Mouse (Mus musculus) kidney, embryonic 15.5 days (tissue): ENCODE results near the gene Slc22a18. TPM values are rescaled to one million over a fixed set of nuclear protein-coding genes. Genes with fewer than 3 reads are reported as not detected.

Source experiments
- ATAC-seq: fragments of 200-750 bp; cut with Nextera tagmentation; replicated peaks from 2 replicates; pipeline ENCODE4 v1.8.0; 2017; ENCODE audit warnings: moderate TSS enrichment; ENCODE audit not compliant: low FRiP score
- H3K27ac ChIP-seq: fragments of 300-500 bp; sonication (generic); 2 replicates; pipeline ENCODE4 v1.5.1; 2015; ENCODE audit warnings: mild to moderate bottlenecking, inconsistent platforms
- H3K27me3 ChIP-seq: fragments of 300-500 bp; sonication (generic); 2 replicates; pipeline ENCODE4 v1.6.1; 2015; ENCODE audit warnings: inconsistent platforms
- H3K36me3 ChIP-seq: fragments of 300-500 bp; sonication (generic); 2 replicates; pipeline ENCODE4 v1.6.1; 2015; ENCODE audit warnings: inconsistent platforms
- H3K4me1 ChIP-seq: fragments of 300-500 bp; sonication (generic); 2 replicates; pipeline ENCODE4 v1.6.1; 2015; ENCODE audit warnings: inconsistent platforms
- H3K4me2 ChIP-seq: fragments of 300-500 bp; sonication (generic); 2 replicates; pipeline ENCODE4 v1.6.1; 2015; ENCODE audit warnings: moderate library complexity, mild to moderate bottlenecking, inconsistent platforms
- H3K4me3 ChIP-seq: fragments of 300-500 bp; sonication (generic); replicated peaks from 2 replicates; pipeline ENCODE4 v1.5.1; 2015; ENCODE audit warnings: mild to moderate bottlenecking, inconsistent platforms
- H3K9ac ChIP-seq: fragments of 300-500 bp; sonication (generic); 2 replicates; pipeline ENCODE4 v1.6.1; 2015; ENCODE audit warnings: mild to moderate bottlenecking, inconsistent platforms
- H3K9me3 ChIP-seq: fragments of 300-500 bp; sonication (generic); replicated peaks from 2 replicates; pipeline ENCODE4 v1.6.1; 2016; ENCODE audit warnings: inconsistent platforms
- WGBS: fragments of 180-500 bp; shearing (Covaris S2); methylation state at CpG from one replicate; pipeline ENCODE4 v1.1.7; 2015; ENCODE audit warnings: mixed read lengths; 5-methylcytosine and 5-hydroxymethylcytosine counted together
- polyA plus RNA-seq: library from polyadenylated mRNA; unstranded; fragments of >200 nt; fragmentation: Nextera tagmentation; extraction: Ambion mirVana; gene quantifications from 2 replicates; pipeline ENCODE4 v1.2.1, GENCODE M21; 2015

The Slc22a18 gene
- polyA plus RNA-seq, 1 experiment from 2014 or later = 4.5 TPM

DNA sequence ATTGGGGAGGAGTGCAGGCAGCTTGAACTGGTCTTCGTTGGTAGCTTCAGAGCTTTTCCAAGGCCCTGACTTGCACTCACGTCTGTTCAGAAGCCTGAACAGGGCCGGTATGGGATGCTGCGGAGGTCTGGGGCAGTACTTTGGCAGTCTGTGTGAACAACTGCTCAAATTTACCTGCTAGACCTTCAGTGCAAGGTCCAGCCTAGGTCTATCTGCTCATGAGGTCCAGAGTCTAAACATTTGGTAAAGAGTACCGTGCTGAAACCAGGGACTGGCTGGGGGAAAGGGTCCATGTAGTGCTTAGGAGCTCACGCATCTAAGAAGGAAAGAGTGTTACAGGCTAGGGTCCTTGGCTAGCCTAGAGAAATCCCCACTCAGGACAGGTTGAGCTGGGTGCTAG, 16.2 kb downstream of the Slc22a18 start:
- H3K27ac ChIP-seq = no peak overlapping the region
- H3K9me3 ChIP-seq = no peaks in the 10 kb centered on the region
- ATAC-seq = no peak
- H3K36me3 ChIP-seq = no peaks in the 10 kb centered on the region
- H3K27me3 ChIP-seq = peaks cover 17% of the 10 kb centered on the region
- H3K4me1 ChIP-seq = no peaks in the 10 kb centered on the region
- H3K9ac ChIP-seq = no peak overlapping the region
- 85% methylated on average over 6 of the region's 6 CpGs for WGBS
- no peak overlapping the region for H3K4me3 ChIP-seq
- H3K4me2 ChIP-seq = no peak overlapping the region

DNA sequence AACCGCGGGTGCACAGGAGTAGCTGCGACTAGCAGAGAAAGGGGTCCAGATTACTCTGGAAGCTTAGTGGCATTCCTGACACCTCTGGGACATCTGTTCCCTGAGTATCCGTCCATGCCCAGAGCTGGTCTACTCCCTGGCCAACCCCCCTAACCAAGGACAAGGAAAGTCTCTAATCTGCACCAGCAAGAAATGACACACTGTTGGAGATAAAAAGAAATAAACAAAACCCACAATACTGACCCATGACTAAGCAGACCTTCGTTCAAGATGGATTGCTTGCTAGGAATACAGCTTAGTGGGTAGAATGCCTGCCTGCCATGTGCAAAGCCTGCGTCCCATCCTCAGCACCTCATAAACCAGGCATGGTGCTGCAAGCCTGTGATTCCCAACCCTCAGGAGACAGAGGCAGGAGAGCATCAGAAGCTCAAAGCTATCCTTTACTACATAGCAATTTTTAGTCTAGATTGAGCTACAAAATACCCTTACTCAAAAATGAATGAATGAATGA, 20.1 kb downstream of the Slc22a18 start:
- Histone ChIP-seq H3K36me3 (no peaks in the 10 kb centered on the region), H3K27ac (no peak overlapping the region), H3K4me3 (no peak overlapping the region), H3K27me3 (peaks cover 21% of the 10 kb centered on the region), H3K9ac (no peak overlapping the region), H3K4me1 (no peaks in the 10 kb centered on the region), H3K9me3 (no peaks in the 10 kb centered on the region), H3K4me2 (no peak overlapping the region)
- 72% methylated on average over 6 of the region's 6 CpGs for WGBS
- no peak for ATAC-seq

DNA sequence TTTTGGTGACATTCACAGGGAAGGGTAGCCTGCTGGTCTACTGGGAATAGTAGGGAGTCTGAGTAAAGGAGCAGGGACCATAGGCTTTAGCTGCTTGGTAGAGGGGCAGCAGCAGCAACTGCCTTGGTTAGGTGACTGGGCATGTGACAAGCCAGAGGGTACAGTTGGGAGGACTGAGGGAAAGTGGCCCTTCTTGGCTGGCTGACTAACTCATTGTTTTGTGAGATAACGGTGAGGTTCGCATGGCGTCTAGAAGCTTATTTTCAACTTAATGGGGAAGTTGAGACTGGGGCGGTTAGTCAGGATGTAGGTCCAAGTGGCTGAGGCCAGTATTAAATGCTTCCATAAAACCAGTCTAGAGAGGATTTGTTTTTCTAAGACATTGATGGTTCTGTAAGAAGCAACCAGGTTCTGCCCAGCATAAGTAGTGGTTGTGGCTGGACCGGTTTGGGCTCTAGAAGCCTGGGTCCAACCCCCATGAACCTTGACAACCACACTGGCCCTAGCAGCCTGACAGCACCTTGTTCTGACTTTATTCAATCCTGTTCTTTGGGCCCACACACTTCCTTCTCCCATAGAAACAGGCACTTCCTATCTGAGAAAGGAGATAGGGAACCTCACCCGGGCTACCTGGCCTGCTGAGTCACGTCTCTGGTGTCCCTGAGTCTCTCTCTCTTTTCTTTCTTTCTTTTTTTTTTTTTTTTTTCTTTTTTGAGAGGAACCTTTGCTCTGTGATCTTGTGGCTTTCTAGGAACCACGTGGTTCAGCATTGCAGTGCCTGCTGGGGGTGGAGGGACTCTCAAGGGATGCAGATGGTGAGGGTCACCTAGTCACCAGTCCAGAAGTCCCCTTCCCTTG, 21.8 kb downstream of the Slc22a18 start:
- Histone ChIP-seq H3K9ac (no peak overlapping the region), H3K9me3 (no peaks in the 10 kb centered on the region), H3K27ac (no peak overlapping the region), H3K4me2 (no peak overlapping the region), H3K4me3 (no peak overlapping the region), H3K4me1 (no peaks in the 10 kb centered on the region), H3K27me3 (peaks cover 29% of the 10 kb centered on the region), H3K36me3 (no peaks in the 10 kb centered on the region)
- WGBS = 74% methylated on average over 8 of the region's 8 CpGs
- no peak for ATAC-seq

DNA sequence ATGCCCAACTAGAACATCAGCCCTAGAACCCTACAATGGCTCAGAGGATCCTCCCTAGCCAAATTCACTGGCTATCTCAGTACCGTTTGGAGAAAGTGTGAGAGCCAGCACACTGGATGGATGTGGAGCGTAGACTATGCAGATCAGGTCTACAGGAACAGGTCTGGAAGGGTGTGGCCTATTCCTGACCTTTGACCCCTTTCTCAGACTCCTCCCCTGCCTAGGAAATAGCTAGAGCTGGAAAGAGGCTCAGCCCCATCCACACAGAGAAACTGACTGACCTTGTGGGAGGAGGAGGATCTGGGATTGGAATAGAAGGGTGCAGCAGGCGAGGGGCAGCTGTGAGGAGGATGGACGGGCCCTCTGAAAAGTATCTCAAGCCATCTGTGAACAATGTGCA, 25.0 kb downstream of the Slc22a18 start:
- no peak overlapping the region for H3K27ac ChIP-seq
- no peak for ATAC-seq
- peaks cover 21% of the 10 kb centered on the region for H3K4me1 ChIP-seq
- no peaks in the 10 kb centered on the region for H3K9me3 ChIP-seq
- peaks cover 51% of the 10 kb centered on the region for H3K27me3 ChIP-seq
- no peak overlapping the region for H3K4me2 ChIP-seq
- WGBS = 84% methylated on average over 4 of the region's 4 CpGs
- H3K36me3 ChIP-seq = no peaks in the 10 kb centered on the region
- no peak overlapping the region for H3K4me3 ChIP-seq
- H3K9ac ChIP-seq = no peak overlapping the region

GRCm38 (mm10) chr7:143500912-143501311, 27.4 kb downstream of the Slc22a18 start:
- no peaks in the 10 kb centered on the region for H3K9me3 ChIP-seq
- peak overlapping the region; percentile 90; the same call in 1 of the 2 replicates for H3K4me2 ChIP-seq
- H3K9ac ChIP-seq = no peak overlapping the region
- no peak overlapping the region for H3K4me3 ChIP-seq
- peaks cover 60% of the 10 kb centered on the region for H3K27me3 ChIP-seq
- peaks cover 21% of the 10 kb centered on the region for H3K4me1 ChIP-seq
- ATAC-seq = 0 out of 2 replicates have a peak, but pooled peaks have one; percentile 31
- no peak overlapping the region for H3K27ac ChIP-seq
- no peaks in the 10 kb centered on the region for H3K36me3 ChIP-seq
- 34% methylated on average over 2 of the region's 2 CpGs for WGBS

GRCm38 (mm10) chr7:143501643-143502417, 28.3 kb downstream of the Slc22a18 start:
- Histone ChIP-seq H3K4me3 (peak overlapping the region; percentile 49), H3K36me3 (no peaks in the 10 kb centered on the region), H3K9me3 (no peaks in the 10 kb centered on the region), H3K27ac (no peak overlapping the region), H3K4me2 (peak overlapping the region; percentile 90), H3K27me3 (peaks cover 60% of the 10 kb centered on the region), H3K9ac (peak overlapping the region; percentile 11), H3K4me1 (peaks cover 21% of the 10 kb centered on the region)
- peak; percentile 9; the same call in 1 of the 2 replicates for ATAC-seq
- 3% methylated on average over 55 of the region's 55 CpGs for WGBS

DNA sequence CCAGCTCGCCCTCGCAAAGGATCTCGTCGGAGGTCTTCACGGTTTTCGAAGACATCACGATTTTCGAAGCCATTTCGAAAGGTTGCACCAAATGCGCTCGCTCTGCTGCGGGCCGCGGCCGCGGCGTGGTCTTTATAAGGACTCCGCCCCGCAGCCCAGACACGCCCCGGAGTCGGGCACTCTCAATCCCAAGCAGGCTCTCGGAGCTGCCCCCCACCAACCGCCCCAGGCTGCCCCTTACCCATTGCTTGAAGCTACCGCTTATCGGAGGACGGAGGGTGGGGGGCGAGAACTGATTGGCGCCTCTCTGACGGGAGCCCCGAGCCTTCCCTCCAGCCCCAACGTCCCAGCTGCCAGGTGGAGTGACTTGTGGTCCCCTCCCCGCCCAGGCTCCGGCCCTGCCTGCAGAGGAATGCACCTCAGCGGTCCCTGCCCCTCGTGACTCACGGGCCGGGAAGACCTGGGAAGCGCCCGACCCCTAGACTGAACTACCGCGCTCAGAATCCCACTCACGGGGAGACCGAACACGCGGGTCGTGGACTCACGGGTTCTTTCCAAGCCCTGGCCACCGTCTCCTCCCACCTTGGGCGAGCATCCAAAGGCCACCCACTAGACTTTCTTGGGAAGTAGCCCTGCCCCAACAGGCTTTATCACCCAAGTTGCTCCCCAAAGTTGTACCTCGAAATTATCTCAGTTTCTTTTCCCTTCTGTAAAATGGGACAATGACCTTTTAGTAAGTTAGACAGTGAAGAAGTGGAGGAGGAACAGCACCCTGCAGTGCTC, 29.1 kb downstream of the Slc22a18 start, which contains the start of gene Phlda2:
Gene Phlda2 (minus strand): TSS at position 733 of the 783 bp plus-strand sequence.
- peaks cover 21% of the 10 kb centered on the region for H3K4me1 ChIP-seq
- peak; percentile 55; the same call in 1 of the 2 replicates for ATAC-seq
- peak within 1 kb of the TSS; percentile 90 for H3K4me2 ChIP-seq
- no peaks in the 10 kb centered on the region for H3K9me3 ChIP-seq
- WGBS = 3% methylated on average over 51 of the region's 51 CpGs
- peak within 1 kb of the TSS; percentile 49 for H3K4me3 ChIP-seq
- peaks cover 60% of the 10 kb centered on the region for H3K27me3 ChIP-seq
- no peaks in the 10 kb centered on the region for H3K36me3 ChIP-seq
- H3K27ac ChIP-seq = no peak within 1 kb of the TSS
- H3K9ac ChIP-seq = peak within 1 kb of the TSS; percentile 11

DNA sequence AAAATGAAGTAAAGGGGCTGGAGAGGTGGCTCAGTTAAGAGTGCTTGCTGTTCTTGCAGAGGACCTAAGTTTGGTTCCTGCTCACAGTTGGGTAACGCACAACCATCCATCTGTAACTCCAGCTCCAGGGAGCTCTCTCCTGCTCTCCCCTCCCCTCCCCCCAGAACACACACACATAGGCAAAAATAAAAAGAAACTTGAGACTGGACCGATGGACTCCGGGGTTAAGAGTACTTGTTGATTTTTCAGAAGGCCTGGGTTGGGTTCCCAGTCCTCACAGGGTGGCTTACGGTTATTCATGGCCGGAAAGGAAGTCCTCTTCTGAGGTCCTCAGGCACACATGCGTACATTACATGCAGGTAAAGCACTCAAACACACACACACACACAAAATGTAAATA, 30.4 kb downstream of the Slc22a18 start:
- no peaks in the 10 kb centered on the region for H3K36me3 ChIP-seq
- no peak overlapping the region for H3K9ac ChIP-seq
- H3K27ac ChIP-seq = no peak overlapping the region
- 75% methylated on average over 6 of the region's 6 CpGs for WGBS
- H3K4me3 ChIP-seq = no peak overlapping the region
- H3K4me2 ChIP-seq = no peak overlapping the region
- no peak for ATAC-seq
- peaks cover 59% of the 10 kb centered on the region for H3K27me3 ChIP-seq
- peaks cover 21% of the 10 kb centered on the region for H3K4me1 ChIP-seq
- H3K9me3 ChIP-seq = no peaks in the 10 kb centered on the region

DNA sequence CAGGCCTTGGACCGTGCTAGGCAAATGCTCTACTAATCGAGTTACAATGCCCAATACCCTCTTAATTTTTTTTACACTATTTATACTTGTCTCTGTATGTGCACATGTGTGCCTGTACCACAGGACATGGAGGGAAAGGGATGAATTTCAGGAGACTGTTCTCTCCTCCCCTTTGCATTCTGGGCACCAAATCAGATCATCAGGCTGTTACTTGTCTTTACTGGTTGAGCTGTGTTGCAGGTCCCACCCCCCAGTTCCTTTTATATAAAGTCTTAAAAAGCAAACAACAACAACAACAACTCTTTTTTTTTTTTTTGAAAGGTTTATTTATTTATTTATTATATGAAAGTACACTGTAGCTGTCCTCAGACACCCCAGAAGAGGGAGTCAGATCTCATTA, 31.9 kb downstream of the Slc22a18 start:
- 92% methylated on average over 2 of the region's 2 CpGs for WGBS
- H3K4me3 ChIP-seq = no peak overlapping the region
- H3K27me3 ChIP-seq = peaks cover 45% of the 10 kb centered on the region
- no peak for ATAC-seq
- H3K4me2 ChIP-seq = no peak overlapping the region
- no peaks in the 10 kb centered on the region for H3K9me3 ChIP-seq
- peaks cover 21% of the 10 kb centered on the region for H3K4me1 ChIP-seq
- H3K36me3 ChIP-seq = no peaks in the 10 kb centered on the region
- no peak overlapping the region for H3K9ac ChIP-seq
- no peak overlapping the region for H3K27ac ChIP-seq

- H3K4me2 ChIP-seq = no peak overlapping the region
- peaks cover 41% of the 10 kb centered on the region for H3K27me3 ChIP-seq
- WGBS = 34% methylated on average over 11 of the region's 11 CpGs
- H3K4me3 ChIP-seq = no peak overlapping the region
- ATAC-seq = no peak
- H3K9me3 ChIP-seq = no peaks in the 10 kb centered on the region
- H3K36me3 ChIP-seq = no peaks in the 10 kb centered on the region
- no peak overlapping the region for H3K9ac ChIP-seq
- H3K27ac ChIP-seq = no peak overlapping the region
- H3K4me1 ChIP-seq = peaks cover 18% of the 10 kb centered on the region
These were observed 32.3 kb downstream of the Slc22a18 start for GRCm38 (mm10) chr7:143505823-143506222.

DNA sequence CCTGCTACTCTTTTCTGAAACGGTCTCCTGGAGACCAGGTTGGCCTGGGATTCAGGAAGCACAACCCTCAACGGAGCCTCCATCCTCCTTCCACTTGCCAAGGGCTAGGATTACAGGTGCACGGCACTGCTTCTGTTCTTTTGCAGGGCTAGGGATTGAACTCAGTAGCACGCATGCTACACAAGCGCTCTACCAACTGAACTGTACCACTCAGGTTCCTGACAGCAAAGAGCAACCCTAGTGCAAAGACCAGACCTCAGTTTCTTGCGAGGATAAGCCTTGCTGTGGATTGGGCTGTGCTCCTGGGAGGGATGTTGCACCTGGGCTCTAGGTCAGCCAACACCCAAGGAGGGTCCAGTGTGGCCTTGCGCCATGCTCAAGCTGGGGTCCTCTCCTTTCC, 32.7 kb downstream of the Slc22a18 start:
- no peak for ATAC-seq
- Histone ChIP-seq H3K36me3 (no peaks in the 10 kb centered on the region), H3K4me1 (peaks cover 16% of the 10 kb centered on the region), H3K9me3 (no peaks in the 10 kb centered on the region), H3K27ac (no peak overlapping the region), H3K4me3 (no peak overlapping the region), H3K9ac (no peak overlapping the region), H3K4me2 (no peak overlapping the region), H3K27me3 (peaks cover 36% of the 10 kb centered on the region)
- WGBS = 71% methylated on average over 7 of the region's 7 CpGs
